Mouse (Mus musculus) 3T3-L1 (cell line): ENCODE results near the gene Try5.
A peak's percentile ranks its signal among the peaks of the same experiment; 100 is the strongest.
"Not testable (repeated sequence)": the region's sequence is repeated elsewhere in the genome, so short reads cannot be mapped to it uniquely, and the experiment has no call there.

ENCODE experiments used
- DNase-seq: peaks from one replicate; pipeline ENCODE4 v3.0.0-alpha.2; 2015; ENCODE audit warnings: low read depth, low spot score

The Try5 gene

GRCm38 (mm10) chr6:41316741-41317140 lies at the start of gene Try5:
Try5 (minus strand) TSS chr6:41316841.
- DNase-seq = not testable (repeated sequence)

- DNase-seq = no peak
These were observed 37.3 kb upstream of the Try5 start, which contains the start of gene Try10 for GRCm38 (mm10) chr6:41353932-41354331. Try10 (plus strand) TSS chr6:41354105.

- no peak for DNase-seq
These were observed 14.7 kb downstream of the Try5 start, which contains the start of gene Try4 for GRCm38 (mm10) chr6:41301969-41302368. Try4 (plus strand) TSS chr6:41302269.

GRCm38 (mm10) chr6:41298255-41298654 lies 18.4 kb downstream of the Try5 start:
- no peak for DNase-seq

- no peak for DNase-seq
These were observed 50.5 kb downstream of the Try5 start for GRCm38 (mm10) chr6:41266140-41266539.

- peak; percentile 22 for DNase-seq
These were observed 53.8 kb downstream of the Try5 start for GRCm38 (mm10) chr6:41262796-41263195.
